Mouse (Mus musculus): ENCODE measurements around the gene Sh2d4b. TPM values are rescaled to one million over a fixed set of nuclear protein-coding genes. Genes with fewer than 3 reads are reported as not detected.
A peak's percentile ranks its signal among the peaks of the same experiment; 100 is the strongest.

Sh2d4b gene
- polyA plus RNA-seq, 1 experiment from 2014 or later: 0.73 TPM

DNA sequence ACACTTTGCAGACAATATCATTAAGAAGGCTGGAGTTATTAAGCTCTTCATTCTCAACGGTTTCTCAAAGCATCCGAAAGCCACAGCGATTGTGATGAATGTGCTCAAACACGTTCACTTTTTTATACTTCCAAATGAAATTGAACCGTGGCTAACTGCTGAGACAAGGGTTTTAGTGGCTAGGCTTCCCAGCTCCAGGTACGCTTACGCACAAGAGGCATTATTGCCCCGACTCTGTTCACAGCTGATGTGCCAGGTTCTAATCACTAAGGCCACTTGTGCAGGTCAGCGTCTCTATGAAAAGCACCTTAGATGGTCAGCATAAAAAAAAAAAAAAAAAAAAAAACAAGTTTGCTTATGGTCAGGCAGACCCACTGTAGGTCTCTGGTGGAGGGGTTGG, 62.6 kb downstream of the Sh2d4b start:
- Histone ChIP-seq H3K4me2 (ENCODE audit: low read depth, low read length) (no peak overlapping the region), H3K9me3 (ENCODE audit: control insufficient read depth, low read length) (no peaks in the 10 kb centered on the region), H3K4me3 (ENCODE audit: low read length) (no peak overlapping the region), H3K27me3 (ENCODE audit: control insufficient read depth, insufficient read depth, low read depth, low read length) (no peaks in the 10 kb centered on the region), H3K36me3 (ENCODE audit: control insufficient read depth, insufficient read depth, low read length) (no peaks in the 10 kb centered on the region), H3K27ac (ENCODE audit: low read length) (no peak overlapping the region), H3K4me1 (replicated peaks; ENCODE audit: control insufficient read depth, insufficient read depth, low read length) (no peaks in the 10 kb centered on the region), H3K9ac (ENCODE audit: low read length) (no peak overlapping the region)
- 75% methylated on average over 9 of the region's 9 CpGs for WGBS
- ATAC-seq (ENCODE audit: low read depth): no peak

DNA sequence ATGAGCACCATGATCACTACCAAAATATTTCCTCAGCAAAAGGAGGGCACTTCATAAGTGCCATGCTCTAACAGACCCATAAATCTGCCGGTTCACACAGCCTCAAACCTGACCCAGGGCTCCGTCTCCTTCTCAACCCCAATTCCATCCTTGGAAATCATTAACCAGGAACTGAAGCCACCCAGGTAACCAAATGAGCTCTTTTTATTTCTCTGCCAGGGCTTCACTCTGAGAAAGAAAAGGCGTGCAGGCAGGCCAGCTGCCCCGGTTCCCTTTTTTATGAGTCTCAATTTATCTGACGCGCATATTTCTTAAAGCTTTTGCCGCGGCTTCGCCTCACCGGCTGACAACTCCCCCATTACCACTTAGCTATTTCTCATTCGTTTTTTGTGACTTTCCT, 63.0 kb downstream of the Sh2d4b start:
- WGBS: 60% methylated on average over 11 of the region's 11 CpGs
- no peaks in the 10 kb centered on the region for H3K27me3 ChIP-seq (ENCODE audit: control insufficient read depth, insufficient read depth, low read depth, low read length)
- no peaks in the 10 kb centered on the region for H3K9me3 ChIP-seq (ENCODE audit: control insufficient read depth, low read length)
- H3K27ac ChIP-seq (ENCODE audit: low read length): no peak overlapping the region
- H3K4me1 ChIP-seq (replicated peaks; ENCODE audit: control insufficient read depth, insufficient read depth, low read length): no peaks in the 10 kb centered on the region
- ATAC-seq (ENCODE audit: low read depth): no peak
- no peaks in the 10 kb centered on the region for H3K36me3 ChIP-seq (ENCODE audit: control insufficient read depth, insufficient read depth, low read length)
- H3K4me2 ChIP-seq (ENCODE audit: low read depth, low read length): no peak overlapping the region
- H3K9ac ChIP-seq (ENCODE audit: low read length): no peak overlapping the region
- no peak overlapping the region for H3K4me3 ChIP-seq (ENCODE audit: low read length)

GRCm38 (mm10) chr14:40818051-40818450, 75.0 kb downstream of the Sh2d4b start:
- Histone ChIP-seq H3K27me3 (ENCODE audit: control insufficient read depth, insufficient read depth, low read depth, low read length) (no peaks in the 10 kb centered on the region), H3K9me3 (ENCODE audit: control insufficient read depth, low read length) (no peaks in the 10 kb centered on the region), H3K4me3 (ENCODE audit: low read length) (no peak overlapping the region), H3K9ac (ENCODE audit: low read length) (no peak overlapping the region), H3K4me2 (ENCODE audit: low read depth, low read length) (no peak overlapping the region), H3K36me3 (ENCODE audit: control insufficient read depth, insufficient read depth, low read length) (no peaks in the 10 kb centered on the region), H3K4me1 (replicated peaks; ENCODE audit: control insufficient read depth, insufficient read depth, low read length) (no peaks in the 10 kb centered on the region), H3K27ac (ENCODE audit: low read length) (no peak overlapping the region)
- peak; percentile 94 for ATAC-seq (ENCODE audit: low read depth)
- 55% methylated on average over 2 of the region's 2 CpGs for WGBS

GRCm38 (mm10) chr14:40816715-40817114, 76.4 kb downstream of the Sh2d4b start:
- no peak overlapping the region for H3K9ac ChIP-seq (ENCODE audit: low read length)
- no peak overlapping the region for H3K4me3 ChIP-seq (ENCODE audit: low read length)
- no peak for ATAC-seq (ENCODE audit: low read depth)
- no peaks in the 10 kb centered on the region for H3K27me3 ChIP-seq (ENCODE audit: control insufficient read depth, insufficient read depth, low read depth, low read length)
- no peaks in the 10 kb centered on the region for H3K9me3 ChIP-seq (ENCODE audit: control insufficient read depth, low read length)
- no peaks in the 10 kb centered on the region for H3K4me1 ChIP-seq (replicated peaks; ENCODE audit: control insufficient read depth, insufficient read depth, low read length)
- H3K4me2 ChIP-seq (ENCODE audit: low read depth, low read length): no peak overlapping the region
- no peaks in the 10 kb centered on the region for H3K36me3 ChIP-seq (ENCODE audit: control insufficient read depth, insufficient read depth, low read length)
- H3K27ac ChIP-seq (ENCODE audit: low read length): no peak overlapping the region
- WGBS: 81% methylated on average over 5 of the region's 5 CpGs

GRCm38 (mm10) chr14:40791606-40792005, 101.5 kb downstream of the Sh2d4b start:
- H3K27me3 ChIP-seq (ENCODE audit: control insufficient read depth, insufficient read depth, low read depth, low read length): no peaks in the 10 kb centered on the region
- H3K9me3 ChIP-seq (ENCODE audit: control insufficient read depth, low read length): no peaks in the 10 kb centered on the region
- H3K27ac ChIP-seq (ENCODE audit: low read length): no peak overlapping the region
- WGBS: 32% methylated on average over 1 of the region's 1 CpGs
- no peak overlapping the region for H3K4me3 ChIP-seq (ENCODE audit: low read length)
- no peak overlapping the region for H3K4me2 ChIP-seq (ENCODE audit: low read depth, low read length)
- H3K9ac ChIP-seq (ENCODE audit: low read length): no peak overlapping the region
- no peaks in the 10 kb centered on the region for H3K4me1 ChIP-seq (replicated peaks; ENCODE audit: control insufficient read depth, insufficient read depth, low read length)
- ATAC-seq (ENCODE audit: low read depth): no peak
- H3K36me3 ChIP-seq (ENCODE audit: control insufficient read depth, insufficient read depth, low read length): no peaks in the 10 kb centered on the region

DNA sequence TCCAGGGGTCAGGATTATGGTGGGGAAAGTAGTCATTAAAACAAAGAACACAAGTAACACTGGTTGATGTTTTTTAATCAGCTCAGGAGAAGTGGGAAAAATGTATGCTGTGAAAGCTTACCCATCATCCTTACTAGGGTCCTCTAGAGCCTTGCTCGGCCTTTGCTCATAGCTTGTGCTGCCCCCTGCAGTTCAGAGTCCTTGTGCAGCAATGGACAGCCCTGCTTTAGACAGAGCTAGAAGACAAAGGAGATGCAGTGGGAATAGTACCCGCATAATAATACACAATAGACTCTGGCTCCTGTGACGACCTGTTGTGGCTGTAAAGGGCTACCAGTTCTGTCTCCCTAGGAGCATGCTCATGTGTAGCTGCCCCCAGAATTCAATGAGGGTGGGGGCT, 104.0 kb downstream of the Sh2d4b start:
- H3K4me3 ChIP-seq (ENCODE audit: low read length): no peak overlapping the region
- no peak for ATAC-seq (ENCODE audit: low read depth)
- no peak overlapping the region for H3K27ac ChIP-seq (ENCODE audit: low read length)
- no peaks in the 10 kb centered on the region for H3K4me1 ChIP-seq (replicated peaks; ENCODE audit: control insufficient read depth, insufficient read depth, low read length)
- no peaks in the 10 kb centered on the region for H3K9me3 ChIP-seq (ENCODE audit: control insufficient read depth, low read length)
- 34% methylated on average over 3 of the region's 3 CpGs for WGBS
- no peaks in the 10 kb centered on the region for H3K36me3 ChIP-seq (ENCODE audit: control insufficient read depth, insufficient read depth, low read length)
- H3K4me2 ChIP-seq (ENCODE audit: low read depth, low read length): no peak overlapping the region
- H3K9ac ChIP-seq (ENCODE audit: low read length): no peak overlapping the region
- H3K27me3 ChIP-seq (ENCODE audit: control insufficient read depth, insufficient read depth, low read depth, low read length): no peaks in the 10 kb centered on the region

DNA sequence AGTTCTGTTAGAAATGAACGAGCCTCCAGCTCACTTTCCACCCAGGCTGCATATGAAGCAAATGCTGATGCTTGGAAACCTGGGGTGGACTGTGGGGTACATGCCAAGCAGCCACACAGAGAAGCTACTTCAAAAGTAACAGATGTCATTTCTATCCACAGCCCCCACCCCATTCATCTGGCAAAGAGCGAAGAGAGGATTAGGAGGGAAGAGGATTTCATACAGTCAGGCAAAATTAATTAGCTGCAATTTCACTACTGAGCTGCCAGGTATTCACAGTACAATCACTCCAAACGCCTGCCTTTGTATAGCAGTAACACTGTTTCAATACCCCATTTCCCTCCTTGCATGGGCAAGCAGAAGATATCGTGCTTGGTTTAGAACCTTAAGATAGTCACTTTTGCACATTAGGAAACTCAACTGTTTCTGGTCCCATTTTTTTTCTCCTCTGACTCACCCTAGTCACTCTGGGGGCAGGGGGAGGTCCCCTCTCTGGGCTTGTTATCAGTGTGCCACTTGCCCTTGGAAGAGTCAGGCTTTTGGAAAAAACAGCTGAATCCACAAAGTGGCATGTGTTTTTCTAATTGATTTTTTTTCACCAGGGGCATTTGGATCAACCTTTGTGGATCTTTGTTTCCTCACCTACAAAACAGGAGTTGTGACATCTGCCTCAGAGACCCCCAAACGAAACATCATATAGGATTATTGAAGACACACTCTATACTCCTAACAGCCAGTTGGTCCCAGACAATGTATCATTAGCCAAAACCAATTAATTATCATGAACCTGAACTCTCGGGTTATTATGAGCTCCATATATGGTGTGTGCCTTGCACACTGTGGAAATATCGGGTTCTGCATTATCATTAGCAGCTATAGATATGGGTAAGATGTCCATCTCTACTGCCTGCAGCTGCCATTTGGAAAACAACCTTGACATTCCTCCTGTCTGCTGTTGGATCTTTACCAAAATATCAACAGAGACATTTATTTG, 123.7 kb downstream of the Sh2d4b start:
- H3K9ac ChIP-seq (ENCODE audit: low read length): no peak overlapping the region
- ATAC-seq (ENCODE audit: low read depth): no peak
- H3K27ac ChIP-seq (ENCODE audit: low read length): no peak overlapping the region
- no peak overlapping the region for H3K4me3 ChIP-seq (ENCODE audit: low read length)
- H3K27me3 ChIP-seq (ENCODE audit: control insufficient read depth, insufficient read depth, low read depth, low read length): no peaks in the 10 kb centered on the region
- no peak overlapping the region for H3K4me2 ChIP-seq (ENCODE audit: low read depth, low read length)
- H3K36me3 ChIP-seq (ENCODE audit: control insufficient read depth, insufficient read depth, low read length): no peaks in the 10 kb centered on the region
- H3K9me3 ChIP-seq (ENCODE audit: control insufficient read depth, low read length): no peaks in the 10 kb centered on the region
- no peaks in the 10 kb centered on the region for H3K4me1 ChIP-seq (replicated peaks; ENCODE audit: control insufficient read depth, insufficient read depth, low read length)
- 52% methylated on average over 7 of the region's 7 CpGs for WGBS

Other genes starting within 250 kb of the Sh2d4b start
- gene Tspan14, start 73.5 kb upstream of the Sh2d4b start, polyA plus RNA-seq (2015; fragmentation: Nextera tagmentation; extraction: Ambion mirVana): 104 TPM in 2 replicates
- 131 and 132 TPM in 2 replicates for gene Fam213a, start 120.5 kb upstream of the Sh2d4b start, polyA plus RNA-seq (2015; fragmentation: Nextera tagmentation; extraction: Ambion mirVana)
- 0.70 and 0.89 TPM in 2 replicates for gene Dydc2, start 175.9 kb upstream of the Sh2d4b start, polyA plus RNA-seq (2015; fragmentation: Nextera tagmentation; extraction: Ambion mirVana)
- gene Dydc1, start 179.6 kb upstream of the Sh2d4b start, polyA plus RNA-seq (2015; fragmentation: Nextera tagmentation; extraction: Ambion mirVana): 0.19 and 0.44 TPM in 2 replicates
- gene Mat1a, start 211.8 kb upstream of the Sh2d4b start, polyA plus RNA-seq (2015; fragmentation: Nextera tagmentation; extraction: Ambion mirVana): 6.7 and 9.5 TPM in 2 replicates
- 225 and 310 TPM in 2 replicates for gene Sftpa1, start 238.5 kb upstream of the Sh2d4b start, polyA plus RNA-seq (2015; fragmentation: Nextera tagmentation; extraction: Ambion mirVana)